Mouse (Mus musculus) 416B (cell line): ENCODE data around the gene Mrc1.
A peak's percentile ranks its signal among the peaks of the same experiment; 100 is the strongest.

ENCODE experiments used
- DNase-seq: peaks from one replicate; pipeline ENCODE4 v3.0.0; 2011; ENCODE audit warnings: low read depth

Gene Mrc1

DNA sequence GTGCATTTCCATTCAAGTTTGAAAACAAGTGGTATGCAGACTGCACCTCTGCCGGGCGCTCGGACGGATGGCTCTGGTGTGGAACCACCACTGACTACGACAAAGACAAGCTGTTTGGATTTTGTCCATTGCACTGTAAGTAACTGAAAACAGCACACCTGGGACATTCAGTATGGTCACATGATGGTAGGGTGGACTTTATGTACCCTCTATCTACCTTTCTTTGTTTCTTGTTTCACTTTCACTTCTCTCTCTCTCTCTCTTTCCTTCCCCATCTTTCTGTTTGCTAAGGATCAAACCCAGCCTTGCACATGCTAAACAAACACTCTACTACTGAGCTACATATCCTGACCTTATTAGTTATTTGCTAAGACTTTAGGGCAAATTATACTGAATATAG is 15.0 kb downstream of the Mrc1 start:
- DNase-seq: no peak

- DNase-seq: peak; percentile 81
Observed at GRCm38 (mm10) chr2:14244668-14245067, 15.5 kb downstream of the Mrc1 start.

DNA sequence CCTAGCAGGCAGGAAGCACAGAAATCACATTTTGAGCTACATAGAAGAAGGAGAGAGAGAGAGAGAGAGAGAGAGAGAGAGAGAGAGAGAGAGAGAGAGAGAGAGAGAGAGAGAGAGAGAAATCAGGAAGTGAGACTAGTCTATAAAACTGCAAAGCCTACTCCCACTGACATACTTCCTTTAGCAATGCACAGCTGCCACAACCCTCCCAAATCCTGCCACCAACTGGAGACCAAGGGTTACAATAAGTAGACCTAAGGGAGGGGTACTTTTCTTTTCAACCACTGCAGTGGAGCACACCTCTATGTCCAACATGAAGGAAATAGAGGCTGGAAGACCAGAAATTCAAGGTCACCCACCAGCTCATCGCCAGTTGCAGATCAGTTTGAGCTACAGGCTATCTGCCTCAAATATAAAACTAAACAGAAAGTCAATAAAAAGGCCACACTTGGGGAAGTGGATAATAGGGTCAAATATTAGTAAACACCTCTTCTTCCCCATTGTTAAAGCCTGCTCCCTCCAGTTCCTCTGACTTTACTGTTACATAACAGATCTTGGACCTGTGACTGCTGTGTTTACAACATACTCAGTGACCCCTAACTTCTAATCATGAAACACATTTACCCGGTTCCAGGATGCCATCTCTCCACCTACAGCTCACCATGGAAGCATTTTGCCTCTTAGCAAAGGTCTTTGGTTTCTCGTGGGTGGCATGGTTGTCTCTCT is 20.8 kb downstream of the Mrc1 start:
- peak; percentile 78 for DNase-seq

GRCm38 (mm10) chr2:14251938-14252337 is 22.7 kb downstream of the Mrc1 start:
- peak; percentile 63 for DNase-seq

- DNase-seq: peak; percentile 96
Observed at GRCm38 (mm10) chr2:14258345-14258850, 29.2 kb downstream of the Mrc1 start.

GRCm38 (mm10) chr2:14262090-14262489 is 32.9 kb downstream of the Mrc1 start:
- no peak for DNase-seq

DNA sequence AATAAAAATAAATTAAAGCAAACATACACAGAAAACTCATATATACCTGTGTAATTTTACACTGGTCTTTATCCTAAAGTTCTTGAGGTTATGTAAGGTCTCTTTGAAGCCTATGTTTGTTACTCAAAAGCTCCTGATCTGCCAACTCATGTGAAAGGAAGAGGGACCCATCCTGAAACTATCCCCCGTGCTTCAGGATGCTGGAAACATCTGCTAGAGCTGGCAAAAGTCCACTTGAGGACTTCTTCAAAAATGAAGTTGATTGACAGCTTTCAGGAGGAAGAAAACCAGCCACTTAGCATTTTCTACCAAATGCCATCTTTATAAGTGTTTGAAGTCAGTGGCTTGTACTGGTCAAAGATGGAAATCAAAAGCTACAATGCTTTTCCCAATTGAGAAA is 40.0 kb downstream of the Mrc1 start:
- DNase-seq: peak; percentile 19

GRCm38 (mm10) chr2:14272088-14272487 is 42.9 kb downstream of the Mrc1 start:
- peak; percentile 81 for DNase-seq

DNA sequence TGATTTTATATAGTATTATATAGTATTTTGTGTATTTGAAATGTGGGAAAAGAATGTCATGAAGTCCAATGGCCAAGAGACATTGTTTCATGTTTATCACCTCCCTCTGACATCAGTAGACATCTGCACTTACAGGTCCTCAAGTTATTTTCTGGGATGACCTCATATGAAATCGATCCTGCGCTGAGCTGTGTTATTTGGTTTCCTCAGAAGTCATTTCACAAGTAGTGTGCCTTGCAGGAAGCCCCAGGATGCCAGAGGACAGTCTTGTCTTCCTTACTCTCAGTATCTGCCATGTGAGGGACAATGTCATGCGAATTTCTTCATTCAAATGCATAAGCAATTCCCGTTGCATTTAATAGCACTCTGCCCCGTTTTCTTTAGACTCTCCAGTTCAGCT is 46.6 kb downstream of the Mrc1 start:
- no peak for DNase-seq

DNA sequence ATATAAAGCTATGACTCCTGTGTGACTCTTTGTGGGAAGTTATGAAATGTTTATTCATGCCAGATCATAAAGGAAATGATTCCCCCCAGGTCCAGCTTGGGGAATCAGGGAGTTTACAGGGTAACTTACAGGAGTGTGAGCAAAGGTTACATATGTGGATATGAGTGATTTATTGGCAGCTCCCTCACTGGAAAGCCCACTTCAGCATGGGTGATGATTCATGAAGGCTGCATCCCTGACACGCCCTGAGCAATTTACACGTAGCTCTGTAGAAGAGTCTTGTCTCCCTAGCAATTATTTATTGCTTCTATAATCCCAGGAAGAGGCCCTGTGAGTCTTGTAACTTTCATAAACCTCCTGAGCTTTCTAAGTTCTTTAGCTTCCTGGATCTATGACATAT is 50.1 kb downstream of the Mrc1 start:
- DNase-seq: peak; percentile 16

DNA sequence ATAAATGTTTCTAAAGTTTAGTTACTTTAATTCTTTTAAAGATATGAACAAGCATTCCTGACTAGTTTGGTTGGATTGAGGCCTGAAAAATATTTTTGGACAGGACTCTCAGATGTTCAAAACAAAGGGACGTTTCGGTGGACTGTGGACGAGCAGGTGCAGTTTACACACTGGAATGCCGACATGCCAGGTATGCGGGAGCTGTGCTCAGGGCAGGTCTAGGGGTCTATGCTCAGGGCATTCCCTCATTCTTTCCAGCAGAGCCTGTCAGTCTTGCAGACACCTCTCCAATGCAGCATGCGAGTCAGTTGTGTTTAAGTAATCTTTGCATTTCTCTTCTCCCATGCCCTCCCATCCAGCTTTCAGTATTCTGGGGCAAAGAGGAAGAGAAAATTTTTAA is 50.6 kb downstream of the Mrc1 start:
- no peak for DNase-seq

GRCm38 (mm10) chr2:14295334-14295733 is 66.1 kb downstream of the Mrc1 start:
- DNase-seq: peak; percentile 93

DNA sequence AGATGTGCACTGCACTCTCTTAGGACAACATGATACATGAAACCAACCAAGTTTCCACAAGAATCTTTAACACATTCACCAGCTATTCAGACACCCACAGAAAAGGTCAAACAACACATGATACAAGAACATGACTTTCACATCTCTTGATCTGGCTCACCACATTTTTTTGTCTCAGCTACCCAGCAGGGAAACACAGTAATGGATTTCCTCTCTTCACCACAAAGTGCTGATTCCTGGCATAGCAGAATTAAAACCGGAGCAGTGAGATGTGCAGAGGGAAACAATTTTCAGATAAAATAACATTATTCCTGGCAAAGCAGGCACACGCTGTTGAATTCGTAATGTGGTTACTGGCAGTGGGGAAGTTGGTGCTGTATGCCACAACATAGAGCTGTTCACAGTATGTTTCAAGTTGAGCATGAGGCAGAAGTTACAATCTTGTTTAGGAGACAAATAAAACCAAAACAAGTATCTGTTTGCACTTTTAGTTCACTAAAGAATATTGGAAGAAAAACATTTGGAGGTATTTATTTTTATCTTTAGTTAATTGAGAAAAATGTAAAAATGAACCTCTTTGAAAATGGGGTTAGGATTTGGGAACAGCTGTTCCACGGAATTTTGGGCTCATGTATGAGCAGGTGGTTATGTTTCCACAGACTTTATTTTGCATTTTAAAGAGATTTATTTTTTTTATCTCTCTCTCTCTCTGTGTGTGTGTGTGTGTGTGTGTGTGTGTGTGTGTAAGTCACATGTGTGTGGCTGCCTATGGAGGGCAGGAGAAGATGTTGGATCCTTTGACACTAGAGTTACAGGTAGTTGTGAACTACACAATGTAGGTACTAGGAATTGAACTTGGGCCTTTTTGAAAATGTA is 83.6 kb downstream of the Mrc1 start:
- DNase-seq: peak; percentile 76

DNA sequence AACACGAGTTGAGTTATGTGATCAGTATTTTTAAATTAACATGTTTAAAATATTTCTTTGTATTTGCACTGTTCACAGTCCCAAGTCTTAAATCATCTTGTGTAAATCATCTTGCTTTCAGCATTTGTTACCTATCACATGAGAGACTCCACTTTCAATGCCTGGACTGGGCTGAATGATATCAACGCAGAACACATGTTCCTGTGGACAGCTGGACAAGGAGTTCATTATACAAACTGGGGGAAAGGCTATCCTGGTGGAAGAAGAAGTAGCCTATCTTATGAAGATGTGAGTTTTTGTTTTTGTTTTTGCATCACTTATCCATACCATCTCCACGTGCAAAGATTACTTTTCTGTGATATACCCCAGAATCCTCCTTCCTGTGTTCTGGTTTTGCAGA is 85.9 kb downstream of the Mrc1 start:
- DNase-seq: no peak

DNA sequence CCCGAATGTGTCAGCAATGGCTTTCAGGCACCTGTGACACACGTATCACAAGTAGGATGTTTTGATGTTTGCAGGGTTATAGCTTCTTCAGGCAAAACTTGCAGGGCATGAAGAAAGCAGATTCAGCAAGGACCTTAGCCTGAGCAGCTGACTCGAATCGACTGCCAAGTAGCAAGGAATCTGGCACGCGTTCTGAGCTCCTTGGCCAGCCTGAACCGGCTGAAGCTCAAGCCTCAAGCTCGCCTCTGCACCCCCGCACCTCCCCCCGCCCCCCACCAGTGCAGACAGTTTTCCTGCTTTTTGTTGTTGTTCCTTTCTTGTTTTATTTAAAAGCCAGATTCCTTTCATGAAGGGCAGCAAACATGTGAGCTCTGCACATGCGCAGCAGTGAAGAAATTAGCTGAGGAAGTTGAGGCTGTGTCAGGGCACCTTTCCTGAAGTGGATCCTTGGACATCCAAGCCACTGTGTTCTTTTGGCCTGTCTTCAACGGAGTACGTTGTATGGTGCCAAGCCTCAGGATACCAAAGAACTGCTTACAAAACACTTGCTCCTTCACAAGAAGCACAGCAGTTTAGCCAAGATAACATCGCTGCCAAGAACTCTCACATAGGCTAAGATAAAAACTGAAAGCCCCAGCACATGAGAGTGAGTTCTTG is 112.6 kb downstream of the Mrc1 start:
- no peak for DNase-seq

- no peak for DNase-seq
Observed at GRCm38 (mm10) chr2:14342309-14342839, 113.2 kb downstream of the Mrc1 start.
